Mouse (Mus musculus) limb, embryonic 12.5 days (tissue): Measurements from ENCODE around the gene Dhps. TPM values are rescaled to one million over a fixed set of nuclear protein-coding genes. Genes with fewer than 3 reads are reported as not detected.

Source experiments
- microRNA-seq: library from miRNA; unstranded; fragments of <30 nt; microRNA quantifications from one replicate; pipeline ENCODE4, GENCODE M21; 2017
- polyA plus RNA-seq: library from polyadenylated mRNA; unstranded; fragments of >200 nt; fragmentation: Nextera tagmentation; extraction: Ambion mirVana; gene quantifications from 2 replicates; pipeline ENCODE4 v1.2.1, GENCODE M21; 2016

Gene Dhps
- polyA plus RNA-seq, 1 experiment from 2014 or later, result 71.5 TPM

Small RNA genes within 50 kb of the gene (microRNA-seq; reads per million reads assigned to microRNA genes)
- gene Gm23388, result 5.6 reads per million, percentile 17 among the genes with 10 or more reads in this experiment
- gene Mir7070, result 0.93 reads per million

Other genes starting within 250 kb of the Dhps start
- 4.1 and 5.1 TPM in 2 replicates for gene Dand5, start 248.9 kb upstream of the Dhps start, polyA plus RNA-seq
- 46.5 and 48.6 TPM in 2 replicates for gene Gadd45gip1, start 240.2 kb upstream of the Dhps start, polyA plus RNA-seq
- 104 and 109 TPM in 2 replicates for gene Rad23a, start 231.1 kb upstream of the Dhps start, polyA plus RNA-seq
- 764 and 842 TPM in 2 replicates for gene Calr, start 224.8 kb upstream of the Dhps start, polyA plus RNA-seq
- 109 and 114 TPM in 2 replicates for gene Farsa, start 214.8 kb upstream of the Dhps start, polyA plus RNA-seq
- gene Syce2, start 199.6 kb upstream of the Dhps start, polyA plus RNA-seq, result 86.5 and 88.8 TPM in 2 replicates
- 42.8 and 44.9 TPM in 2 replicates for gene Gcdh, start 177.8 kb upstream of the Dhps start, polyA plus RNA-seq
- 4.3 and 5.1 TPM in 2 replicates for gene Klf1, start 169.8 kb upstream of the Dhps start, polyA plus RNA-seq
- 12.8 and 14.0 TPM in 2 replicates for gene Dnase2a, start 163.2 kb upstream of the Dhps start, polyA plus RNA-seq
- 0.33 and 0.60 TPM in 2 replicates for gene Mast1, start 134.4 kb upstream of the Dhps start, polyA plus RNA-seq
- gene Rtbdn, start 124.8 kb upstream of the Dhps start, polyA plus RNA-seq, result 0.34 and 0.58 TPM in 2 replicates
- gene Gm49661, start 102.3 kb upstream of the Dhps start, polyA plus RNA-seq, result not detected in 2 replicates
- 1,079 and 1,120 TPM in 2 replicates for gene Prdx2, start 102.2 kb upstream of the Dhps start, polyA plus RNA-seq
- gene Rnaseh2a, start 102.0 kb upstream of the Dhps start, polyA plus RNA-seq, result 105 and 122 TPM in 2 replicates
- 7.6 and 10.5 TPM in 2 replicates for gene Junb, start 93.0 kb upstream of the Dhps start, polyA plus RNA-seq
- 19.3 and 19.7 TPM in 2 replicates for gene Hook2, start 81.2 kb upstream of the Dhps start, polyA plus RNA-seq
- gene Best2, start 57.2 kb upstream of the Dhps start, polyA plus RNA-seq, result not detected in 2 replicates
- gene Asna1, start 46.5 kb upstream of the Dhps start, polyA plus RNA-seq, result 134 TPM in 2 replicates
- 177 and 182 TPM in 2 replicates for gene Trir, start 44.9 kb upstream of the Dhps start, polyA plus RNA-seq
- gene Tnpo2, start 34.8 kb upstream of the Dhps start, polyA plus RNA-seq, result 30.5 and 31.7 TPM in 2 replicates
- 27.4 and 29.9 TPM in 2 replicates for gene Fbxw9, start 11.7 kb upstream of the Dhps start, polyA plus RNA-seq
- gene Gm5741, start 3.8 kb upstream of the Dhps start, polyA plus RNA-seq, result 1.1 TPM in 1 of 2 replicates, not detected in the other
- 121 and 123 TPM in 2 replicates for gene Wdr83os, start 9.0 kb downstream of the Dhps start, polyA plus RNA-seq
- 49.9 and 52.2 TPM in 2 replicates for gene Wdr83, start 9.5 kb downstream of the Dhps start, polyA plus RNA-seq
- 24.2 and 28.4 TPM in 2 replicates for gene Man2b1, start 11.5 kb downstream of the Dhps start, polyA plus RNA-seq
- 2.9 and 3.0 TPM in 2 replicates for gene Zfp791, start 51.3 kb downstream of the Dhps start, polyA plus RNA-seq
- gene Cks1brt, start 80.2 kb downstream of the Dhps start, polyA plus RNA-seq, result not detected in 2 replicates
- gene Olfr371, start 154.2 kb downstream of the Dhps start, polyA plus RNA-seq, result not detected in 2 replicates
- 132 TPM in 2 replicates for gene Orc6, start 227.9 kb downstream of the Dhps start, polyA plus RNA-seq
- gene Vps35, start 228.0 kb downstream of the Dhps start, polyA plus RNA-seq, result 138 and 140 TPM in 2 replicates